Mouse (Mus musculus) olfactory bulb, adult 2 months (tissue): Measurements from ENCODE around the gene 4931440F15Rik. TPM values are rescaled to one million over a fixed set of nuclear protein-coding genes. Genes with fewer than 3 reads are reported as not detected.
"Not testable (repeated sequence)": the region's sequence is repeated elsewhere in the genome, so short reads cannot be mapped to it uniquely, and the experiment has no call there.

Source experiments
- H3K27ac ChIP-seq: fragments of 200-500 bp; 2 replicates; pipeline ENCODE4 v1.5.1; 2012; ENCODE audit warnings: low read depth, low read length; ENCODE audit not compliant: insufficient read depth
- H3K4me1 ChIP-seq: fragments of 200-500 bp; 2 replicates; pipeline ENCODE4 v1.6.1; 2012; ENCODE audit warnings: low read length; ENCODE audit not compliant: control insufficient read depth, insufficient read depth
- H3K4me3 ChIP-seq: fragments of 200-500 bp; 2 replicates; pipeline ENCODE4 v1.5.1; 2012; ENCODE audit warnings: mild to moderate bottlenecking, low read depth, low read length, moderate library complexity; ENCODE audit not compliant: insufficient read depth
- CTCF ChIP-seq: fragments of 200-500 bp; IDR thresholded peaks from 2 replicates; pipeline ENCODE4 v1.5.1; 2012; ENCODE audit warnings: low read depth, mild to moderate bottlenecking, low read length, moderate library complexity; ENCODE audit not compliant: insufficient read depth
- POLR2A ChIP-seq: fragments of 200-500 bp; IDR thresholded peaks from 2 replicates; pipeline ENCODE4 v1.6.1; 2012; ENCODE audit warnings: mild to moderate bottlenecking, low read depth, low read length, moderate library complexity; ENCODE audit not compliant: insufficient read depth
- WGBS: fragments of 180-500 bp; shearing (Covaris S2); methylation state at CpG from one replicate; pipeline ENCODE4 v1.1.7; 2018; 5-methylcytosine and 5-hydroxymethylcytosine counted together
- polyA plus RNA-seq: library from polyadenylated mRNA; stranded (reverse); fragments of >200 nt; gene quantifications from 2 replicates; pipeline ENCODE4 v1.2.4, GENCODE M21; 2012; ENCODE audit warnings: low replicate concordance; ENCODE audit not compliant: missing spikeins, insufficient read depth, insufficient read length

4931440F15Rik gene
- polyA plus RNA-seq, result not detected in 2 replicates

DNA sequence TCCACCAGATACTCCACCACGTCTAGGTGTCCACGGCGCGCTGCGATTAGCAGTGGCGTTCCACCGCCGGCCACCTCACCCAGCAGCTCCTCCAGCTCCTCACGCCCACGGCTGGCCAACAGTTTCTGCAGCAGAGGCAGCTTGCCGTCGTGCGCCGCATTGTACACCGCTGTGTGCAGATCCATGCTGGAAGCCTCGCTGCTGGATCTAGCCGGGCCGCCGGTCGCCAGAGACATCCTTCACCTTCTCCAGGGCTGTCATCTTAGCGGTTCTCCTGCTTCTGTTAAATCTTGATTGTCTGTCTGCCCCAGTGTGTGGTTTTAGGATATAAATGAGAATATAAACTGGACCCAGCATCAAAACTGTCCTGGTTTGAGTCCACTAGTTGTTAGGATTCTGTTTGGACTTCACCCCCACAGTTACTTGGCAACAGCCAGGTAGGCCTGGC, at the start of gene 4931440F15Rik:
Gene 4931440F15Rik (minus strand): TSS at position 398 of the 448 bp plus-strand sequence.
- H3K27ac ChIP-seq, H3K4me3 ChIP-seq, H3K4me1 ChIP-seq: not testable (repeated sequence)
- WGBS, result 51% methylated on average over 21 of the region's 21 CpGs

DNA sequence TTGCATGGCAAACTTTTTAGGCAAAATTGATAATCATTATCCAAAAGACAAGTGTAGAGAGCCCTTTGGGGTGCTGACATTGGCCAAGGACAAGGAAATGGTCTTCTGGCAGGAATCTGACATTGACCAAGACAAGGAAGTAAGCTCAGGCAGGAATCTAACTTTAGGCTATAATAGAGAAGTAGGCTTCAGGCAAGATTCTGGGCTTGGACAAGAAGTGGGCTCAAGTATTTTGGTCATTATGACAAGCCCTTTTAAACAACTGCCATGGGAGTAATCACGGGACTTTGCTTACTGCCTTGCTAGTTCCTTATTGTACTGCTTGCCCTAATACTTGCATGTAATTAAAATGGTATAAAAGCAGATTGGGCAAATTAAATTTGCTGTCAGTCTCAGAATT, 49.3 kb upstream of the 4931440F15Rik start:
- 63% methylated on average over 1 of the region's 1 CpGs for WGBS
- not testable (repeated sequence) for H3K4me3 ChIP-seq, H3K4me1 ChIP-seq, H3K27ac ChIP-seq

DNA sequence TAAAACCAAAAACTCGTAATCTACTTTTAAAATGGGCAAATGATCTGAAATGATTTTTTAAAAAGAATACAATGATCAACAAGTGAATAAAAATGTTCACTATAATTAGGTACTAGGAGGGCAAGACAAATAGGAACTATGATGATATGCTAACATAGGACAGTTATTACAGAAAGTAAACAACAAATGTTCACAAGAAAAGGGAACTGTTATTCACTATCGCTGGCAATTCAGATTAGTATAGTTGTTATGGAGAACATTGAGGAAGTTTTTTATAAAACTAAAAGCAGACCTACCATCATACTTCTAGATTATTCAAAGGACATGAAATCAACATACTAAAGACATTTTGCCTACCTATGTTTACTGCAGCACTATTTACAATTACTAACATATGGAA, 44.7 kb upstream of the 4931440F15Rik start:
- WGBS, result 93% methylated on average over 2 of the region's 2 CpGs
- Histone ChIP-seq H3K27ac (no peak overlapping the region), H3K4me3 (no peak overlapping the region), H3K4me1 (no peaks in the 10 kb centered on the region)
- TF ChIP-seq CTCF, result no peak
- no peak for TF ChIP-seq POLR2A

DNA sequence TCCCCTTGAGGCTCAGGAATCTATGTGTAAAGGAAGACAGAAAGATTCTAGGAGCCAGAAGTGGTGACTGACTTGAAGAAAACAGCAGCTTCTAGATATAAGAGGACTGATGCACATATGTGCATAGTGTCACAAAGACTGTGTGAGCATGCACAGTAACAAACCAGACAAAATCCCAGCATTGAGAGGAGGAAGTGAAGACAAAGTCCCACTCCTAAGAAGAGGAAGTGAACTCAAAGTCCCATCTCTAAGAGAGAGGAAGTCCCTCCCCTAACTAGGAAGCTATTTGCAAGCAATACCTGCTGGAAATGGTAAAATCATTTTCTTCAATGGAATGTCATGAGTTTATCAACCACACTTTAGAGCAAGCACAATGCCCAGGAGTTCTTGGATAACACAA, 38.8 kb upstream of the 4931440F15Rik start:
- TF ChIP-seq POLR2A (no peak), CTCF (no peak)
- Histone ChIP-seq H3K4me1 (no peaks in the 10 kb centered on the region), H3K27ac (no peak overlapping the region), H3K4me3 (no peak overlapping the region)

DNA sequence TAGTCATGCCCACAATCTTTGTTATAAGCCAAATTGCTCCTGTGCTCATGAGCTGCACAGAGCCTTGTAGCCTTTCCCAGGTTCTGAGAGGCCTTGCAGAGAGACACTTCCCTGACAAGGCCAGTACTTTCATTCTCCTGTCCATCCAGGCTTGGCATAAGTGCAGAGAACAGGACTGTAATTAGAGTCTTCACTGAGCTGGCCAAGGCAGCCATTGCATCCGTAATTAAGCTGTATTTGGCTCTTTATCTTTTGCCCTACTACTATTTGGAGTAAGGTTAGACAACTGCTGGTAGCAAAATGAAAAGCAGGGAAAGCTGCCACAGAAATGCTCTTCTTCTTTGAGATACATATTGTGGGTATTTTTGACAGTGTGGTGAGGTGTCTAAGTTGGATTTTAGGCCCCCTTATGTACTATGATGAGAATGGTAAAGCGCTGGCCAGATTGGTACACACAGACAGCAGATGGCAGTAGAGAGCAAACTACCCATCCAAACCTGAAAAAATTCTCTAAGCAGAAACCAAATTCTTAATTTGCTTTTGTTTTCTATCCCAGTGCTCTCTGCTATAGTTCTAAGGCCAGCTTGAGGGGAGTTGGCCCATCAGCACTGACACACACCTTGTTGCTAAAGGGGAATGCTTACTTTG, 36.4 kb upstream of the 4931440F15Rik start:
- H3K27ac ChIP-seq, result peak overlapping the region; percentile 7; the same call in 1 of the 2 replicates
- 20% methylated on average over 2 of the region's 2 CpGs for WGBS
- no peak for TF ChIP-seq POLR2A
- no peak for TF ChIP-seq CTCF
- H3K4me1 ChIP-seq, result no peaks in the 10 kb centered on the region
- no peak overlapping the region for H3K4me3 ChIP-seq

DNA sequence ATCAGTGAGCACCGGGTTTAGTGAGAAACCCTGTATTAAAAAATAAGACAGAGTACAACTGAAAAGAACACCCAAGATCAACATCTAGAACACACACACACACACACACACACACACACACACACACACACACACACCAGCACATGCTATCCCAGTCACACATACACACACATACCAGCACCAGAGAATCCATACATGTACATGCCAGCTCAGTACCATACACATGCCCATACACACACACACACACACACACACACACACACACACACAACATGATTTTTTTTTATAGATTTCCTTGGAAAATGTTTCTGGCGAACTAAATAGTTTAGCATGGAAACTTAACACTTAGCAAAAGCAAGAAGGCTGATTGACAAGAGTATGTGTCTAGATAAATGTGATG, 35.6 kb upstream of the 4931440F15Rik start:
- Histone ChIP-seq H3K27ac (no peak overlapping the region), H3K4me3 (no peak overlapping the region), H3K4me1 (no peaks in the 10 kb centered on the region)
- TF ChIP-seq POLR2A (no peak), CTCF (no peak)
- WGBS, result 71% methylated on average over 2 of the region's 2 CpGs

DNA sequence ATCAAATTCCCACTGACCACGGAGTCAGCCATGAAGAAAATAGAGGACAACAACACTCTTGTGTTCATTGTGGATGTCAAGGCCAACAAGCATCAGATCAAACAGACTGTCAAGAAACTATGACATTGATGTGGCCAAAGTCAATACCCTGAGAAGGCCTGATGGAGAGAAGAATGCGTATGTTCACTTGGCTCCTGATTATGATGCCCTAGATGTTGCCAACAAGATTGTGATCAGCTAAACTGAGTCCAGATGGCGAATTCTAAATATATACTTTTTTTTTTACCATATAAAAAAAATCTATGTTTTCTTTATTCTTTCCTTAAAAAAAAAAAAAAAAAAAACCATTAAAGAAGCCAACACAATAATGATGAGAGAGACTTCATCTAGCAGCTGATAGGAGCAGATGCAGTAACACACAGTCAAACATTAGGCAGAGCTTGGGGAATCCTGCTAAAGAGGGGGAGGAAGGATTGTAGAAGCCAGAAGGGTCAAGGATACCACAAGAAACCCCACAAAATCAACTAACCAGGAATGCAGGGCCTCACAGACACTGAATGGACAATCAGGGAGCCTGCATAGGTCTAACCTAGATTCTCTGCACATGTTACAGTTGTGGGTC, 15.2 kb upstream of the 4931440F15Rik start:
- WGBS, result 94% methylated on average over 3 of the region's 3 CpGs
- TF ChIP-seq POLR2A (no peak), CTCF (no peak)
- Histone ChIP-seq H3K4me3 (no peak overlapping the region), H3K4me1 (no peaks in the 10 kb centered on the region; the same call in 1 of the 2 replicates), H3K27ac (no peak overlapping the region)

DNA sequence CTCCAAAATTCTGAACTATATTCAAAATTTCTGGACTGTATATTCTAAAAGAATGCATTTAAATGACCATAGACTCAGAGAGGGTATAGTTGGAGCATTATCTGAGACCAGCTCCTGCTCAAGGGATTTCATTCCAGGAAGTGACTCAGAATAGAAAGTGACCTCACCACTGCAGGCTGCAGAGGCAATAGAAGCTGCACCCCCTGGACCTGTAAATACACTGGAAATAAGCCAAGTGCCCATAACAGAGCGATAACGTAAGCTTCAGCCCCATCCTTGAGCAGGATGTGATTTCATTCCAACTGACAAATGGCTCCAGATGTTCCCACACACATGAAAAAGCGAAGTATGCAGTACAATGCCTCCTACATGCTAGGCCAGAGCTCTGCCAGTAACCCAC, 14.3 kb upstream of the 4931440F15Rik start:
- 31% methylated on average over 3 of the region's 3 CpGs for WGBS
- no peaks in the 10 kb centered on the region; the same call in 1 of the 2 replicates for H3K4me1 ChIP-seq
- no peak overlapping the region for H3K4me3 ChIP-seq
- H3K27ac ChIP-seq, result no peak overlapping the region
- TF ChIP-seq CTCF (no peak), POLR2A (no peak)

DNA sequence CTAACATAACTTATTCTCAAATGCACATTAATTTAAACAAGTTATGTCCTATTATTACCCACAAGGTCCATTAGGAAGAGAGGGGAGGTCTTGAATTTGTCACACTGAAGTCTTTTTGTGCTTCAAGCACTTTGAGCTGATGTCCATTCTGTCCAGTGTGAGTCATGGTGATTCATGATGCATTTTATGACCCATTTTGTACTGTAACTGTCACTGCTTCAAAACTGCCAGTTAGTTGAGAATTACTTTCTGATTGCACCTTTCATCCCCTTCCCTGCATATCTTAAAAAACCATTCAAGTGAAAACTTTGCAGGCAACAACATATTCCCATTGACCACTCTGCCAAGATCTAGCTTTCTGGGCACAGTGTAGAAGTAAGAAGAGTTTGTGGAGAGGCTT, 11.6 kb upstream of the 4931440F15Rik start:
- TF ChIP-seq CTCF (no peak), POLR2A (no peak)
- Histone ChIP-seq H3K4me3 (no peak overlapping the region), H3K4me1 (no peaks in the 10 kb centered on the region; the same call in 1 of the 2 replicates), H3K27ac (no peak overlapping the region)

DNA sequence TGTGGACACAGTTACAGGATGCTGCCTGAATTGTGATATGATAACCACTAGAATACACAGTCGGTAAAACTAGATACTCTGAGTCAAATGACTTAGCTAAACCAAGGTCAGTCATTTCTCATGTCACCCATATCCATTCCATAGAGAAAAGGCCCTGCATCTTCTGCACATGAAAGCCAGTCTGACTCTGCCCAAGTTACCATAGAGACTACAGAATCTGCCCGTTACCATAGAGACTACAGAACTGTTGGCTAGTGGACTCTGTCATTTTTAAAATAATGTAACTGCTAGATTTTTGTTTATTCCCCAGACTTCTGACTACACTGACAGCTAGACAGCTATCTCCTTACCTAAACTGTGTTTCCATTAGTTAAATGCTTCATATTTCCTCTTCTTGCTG, 2.3 kb upstream of the 4931440F15Rik start:
- TF ChIP-seq CTCF (no peak), POLR2A (no peak)
- Histone ChIP-seq H3K4me1 (peaks cover 7% of the 10 kb centered on the region; the same call in 1 of the 2 replicates), H3K27ac (no peak overlapping the region), H3K4me3 (no peak overlapping the region)
- WGBS, result 80% methylated on average over 2 of the region's 2 CpGs
